Comparison of ENCODE assay signal across 9 mouse cellular contexts in genomic region chr10:83004389-83004788, GRCm38 (mm10). TPM values are rescaled to one million over a fixed set of nuclear protein-coding genes. Genes with fewer than 3 reads are reported as not detected.
A peak's percentile ranks its signal among the peaks of the same experiment; 100 is the strongest.
DNase-seq lines count a peak whose midpoint lies in the region; ATAC-seq and TF ChIP-seq lines count a peak whose summit lies in the region.
"Had no signal": no experiment of that assay in that cellular context is flagged by ENCODE, and none has a peak within 500 bp of the region (broad histone marks: within the 10 kb centered on the region; RNA-seq: fewer than 3 reads in every experiment).

No protein-coding gene starts in this region.

- no peaks in the 10 kb centered on the region for H3K27me3 ChIP-seq in embryonic facial prominence, embryonic 10.5 days (replicated peaks; ENCODE audit: low read depth, poor library complexity, severe bottlenecking)
- no peaks in the 10 kb centered on the region for H3K27me3 ChIP-seq in liver, embryonic 11.5 days (replicated peaks; ENCODE audit: control insufficient read depth, insufficient read depth, low read length)
- no peaks in the 10 kb centered on the region for H3K27me3 ChIP-seq in hindbrain, postnatal 0 days (ENCODE audit: insufficient read depth, low read length)
- H3K27me3 ChIP-seq: Patski had no signal

- DNase-seq in kidney, adult 18-20 months, result peak; percentile 10
- DNase-seq in kidney, adult 8-10 months, result no peak
- peak; percentile 19 for DNase-seq in embryonic facial prominence, embryonic 10.5 days (ENCODE audit: low spot score)
- DNase-seq in induced T-regulatory cell, adult 2 months (ENCODE audit: low read depth), result peak; percentile 49
- no peak for DNase-seq in liver, embryonic 11.5 days (ENCODE audit: low spot score)
- DNase-seq in gastrocnemius, postnatal 10 days, result no peak
- no peak for DNase-seq in hindbrain, postnatal 0 days (ENCODE audit: low spot score)

- peaks cover 18% of the 10 kb centered on the region for H3K36me3 ChIP-seq in embryonic facial prominence, embryonic 10.5 days (replicated peaks)
- H3K36me3 ChIP-seq in liver, embryonic 11.5 days (ENCODE audit: control insufficient read depth, insufficient read depth, low read length), result peaks cover 6% of the 10 kb centered on the region; the same call in 1 of the 2 replicates
- no peaks in the 10 kb centered on the region for H3K36me3 ChIP-seq in hindbrain, postnatal 0 days (ENCODE audit: insufficient read depth, low read length)

- WGBS in embryonic facial prominence, embryonic 10.5 days, result 78% methylated on average over 9 of the region's 9 CpGs
- WGBS in liver, embryonic 11.5 days, result 34% methylated on average over 9 of the region's 9 CpGs
- WGBS in olfactory bulb, adult 2 months, result 21% methylated on average over 9 of the region's 9 CpGs
- 80% methylated on average over 9 of the region's 9 CpGs for whole genome bisulfite sequencing in hindbrain, postnatal 0 days

- TF ChIP-seq CTCF in olfactory bulb, adult 2 months (IDR thresholded peaks at IDR 0.05; ENCODE audit: insufficient read depth, low read depth, low read length), result no peak
- no peak for TF ChIP-seq CTCF in hindbrain, postnatal 0 days (IDR thresholded peaks at IDR 0.05; ENCODE audit: low read depth)

- H3K4me3 ChIP-seq in embryonic facial prominence, embryonic 10.5 days, result no peak overlapping the region
- no peak overlapping the region for H3K4me3 ChIP-seq in liver, embryonic 11.5 days (ENCODE audit: low read depth, low read length)
- H3K4me3 ChIP-seq in olfactory bulb, adult 2 months (ENCODE audit: insufficient read depth, low read depth, low read length), result peak overlapping the region; percentile 9; the same call in 1 of the 2 replicates
- H3K4me3 ChIP-seq in hindbrain, postnatal 0 days (ENCODE audit: low read length), result no peak overlapping the region

- H3K9ac ChIP-seq in liver, embryonic 11.5 days (ENCODE audit: low read depth, low read length), result no peak overlapping the region; the same call in 1 of the 2 replicates
- H3K9ac ChIP-seq in hindbrain, postnatal 0 days (replicated peaks; ENCODE audit: low read length), result no peak overlapping the region

- H3K4me1 ChIP-seq in embryonic facial prominence, embryonic 10.5 days, result peaks cover 37% of the 10 kb centered on the region
- H3K4me1 ChIP-seq in liver, embryonic 11.5 days (replicated peaks; ENCODE audit: control insufficient read depth, insufficient read depth, low read length), result peaks cover 64% of the 10 kb centered on the region
- H3K4me1 ChIP-seq in olfactory bulb, adult 2 months (ENCODE audit: control insufficient read depth, insufficient read depth, low read length), result peaks cover 50% of the 10 kb centered on the region
- no peaks in the 10 kb centered on the region for H3K4me1 ChIP-seq in hindbrain, postnatal 0 days (ENCODE audit: insufficient read depth, low read length)

- H3K27ac ChIP-seq in embryonic facial prominence, embryonic 10.5 days (replicated peaks), result no peak overlapping the region
- peak overlapping the region; percentile 81 for H3K27ac ChIP-seq in liver, embryonic 11.5 days (ENCODE audit: low read depth, low read length)
- peak overlapping the region; percentile 81 for H3K27ac ChIP-seq in olfactory bulb, adult 2 months (ENCODE audit: insufficient read depth, low read depth, low read length)
- H3K27ac ChIP-seq in hindbrain, postnatal 0 days, result no peak overlapping the region

- ATAC-seq in liver, embryonic 11.5 days (replicated peaks; ENCODE audit: low FRiP score), result peak; percentile 19; the same call in 1 of the 2 replicates
- no peak for ATAC-seq in hindbrain, postnatal 0 days
- ATAC-seq: Patski had no signal

- H3K9me3 ChIP-seq in embryonic facial prominence, embryonic 10.5 days, result peaks cover 4% of the 10 kb centered on the region; the same call in 1 of the 2 replicates
- H3K9me3 ChIP-seq in liver, embryonic 11.5 days (ENCODE audit: control insufficient read depth, low read length), result 0 out of 2 replicates have a peak, but pooled peaks cover 2% of the 10 kb centered on the region
- H3K9me3 ChIP-seq in hindbrain, postnatal 0 days (ENCODE audit: low read length), result no peaks in the 10 kb centered on the region

- peak overlapping the region; percentile 53 for H3K4me2 ChIP-seq in liver, embryonic 11.5 days
- H3K4me2 ChIP-seq in hindbrain, postnatal 0 days (ENCODE audit: low read depth, low read length), result no peak overlapping the region

- no peak for TF ChIP-seq POLR2A in olfactory bulb, adult 2 months (IDR thresholded peaks at IDR 0.05; ENCODE audit: insufficient read depth, low read depth, low read length)

RNA-seq across cellular contexts. Expression of gene Chst11, which starts 19.1 kb away (rescaled TPM):
- 1.1 and 1.3 TPM in 2 replicates for polyA plus RNA-seq in embryonic facial prominence, embryonic 10.5 days (2016; fragmentation: Nextera tagmentation; extraction: Ambion mirVana)
- 2.9 and 3.1 TPM in 2 replicates for polyA plus RNA-seq in liver, embryonic 11.5 days (2014; fragmentation: Nextera tagmentation; extraction: Ambion mirVana)
- polyA plus RNA-seq in olfactory bulb, adult 2 months (2012; ENCODE audit: insufficient read depth, insufficient read length, low replicate concordance, missing spikeins), result not detected in 2 replicates
- total RNA-seq in gastrocnemius, postnatal 10 days (2021), result 1 to 10 TPM; 1.3 to 3.3 TPM
- 22.3 and 26.7 TPM in 2 replicates for total RNA-seq in hindbrain, postnatal 0 days (2014; rRNA removed)
- 2.5 and 2.9 TPM in 2 replicates for polyA plus RNA-seq in hindbrain, postnatal 0 days (2015; fragmentation: Nextera tagmentation; extraction: Ambion mirVana)

Comparison
In these comparisons a context has a peak if more than half of its experiments do, and no peak if none do; other contexts are left out.
1. DNase-seq: peak in kidney, adult 18-20 months (single experiment), embryonic facial prominence, embryonic 10.5 days (single experiment) and induced T-regulatory cell, adult 2 months (single experiment); none in kidney, adult 8-10 months (0 of 2), liver, embryonic 11.5 days (single experiment), gastrocnemius, postnatal 10 days (single experiment) and hindbrain, postnatal 0 days (single experiment).
2. H3K27ac ChIP-seq: peak in liver, embryonic 11.5 days (single experiment) and olfactory bulb, adult 2 months (single experiment); none in embryonic facial prominence, embryonic 10.5 days (single experiment) and hindbrain, postnatal 0 days (single experiment).